Mouse (Mus musculus) bone marrow, adult 2 months (tissue): Measurements from ENCODE around the gene Rhbdl1.

Experiments
- CTCF ChIP-seq: fragments of 200-500 bp; IDR thresholded peaks from 2 replicates; pipeline ENCODE4 v1.5.1; 2011; ENCODE audit warnings: low read length, control low read depth; ENCODE audit not compliant: control insufficient read depth, insufficient read depth
- POLR2A ChIP-seq: fragments of 200-500 bp; IDR thresholded peaks from 2 replicates; pipeline ENCODE4 v1.6.1; 2011; ENCODE audit warnings: low read depth, mild to moderate bottlenecking, control low read depth, low read length, borderline replicate concordance; ENCODE audit not compliant: control insufficient read depth

- TF ChIP-seq POLR2A: no peak
- TF ChIP-seq CTCF: no peak
Measured at GRCm38 (mm10) chr17:25823452-25823851, 13.6 kb downstream of the Rhbdl1 start, which contains the start of gene Wdr24.
